ENCODE assay signal across 8 mouse cellular contexts in genomic region chr9:121347981-121348380, GRCm38 (mm10). TPM values are rescaled to one million over a fixed set of nuclear protein-coding genes. Genes with fewer than 3 reads are reported as not detected.
A peak's percentile ranks its signal among the peaks of the same experiment; 100 is the strongest.
DNase-seq lines count a peak whose midpoint lies in the region; ATAC-seq and TF ChIP-seq lines count a peak whose summit lies in the region.

No protein-coding gene starts in this region.

- no peak overlapping the region for H3K4me3 ChIP-seq in hindbrain, postnatal 0 days (ENCODE audit: low read length)
- H3K4me3 ChIP-seq in lung, postnatal 0 days (ENCODE audit: low read depth, low read length), result no peak overlapping the region

- no peaks in the 10 kb centered on the region for H3K36me3 ChIP-seq in hindbrain, postnatal 0 days (ENCODE audit: insufficient read depth, low read length)
- H3K36me3 ChIP-seq in lung, postnatal 0 days (ENCODE audit: insufficient read depth, low read length), result no peaks in the 10 kb centered on the region

- H3K9me3 ChIP-seq in hindbrain, postnatal 0 days (ENCODE audit: low read length), result no peaks in the 10 kb centered on the region
- H3K9me3 ChIP-seq in lung, postnatal 0 days (ENCODE audit: low read length), result no peaks in the 10 kb centered on the region

- H3K27me3 ChIP-seq in hindbrain, postnatal 0 days (ENCODE audit: insufficient read depth, low read length), result no peaks in the 10 kb centered on the region
- no peaks in the 10 kb centered on the region for H3K27me3 ChIP-seq in lung, postnatal 0 days (replicated peaks; ENCODE audit: insufficient read depth, low read length)

- ATAC-seq in hindbrain, postnatal 0 days, result peak; percentile 45; the same call in 1 of the 2 replicates
- ATAC-seq in lung, postnatal 0 days, result peak; percentile 73

- H3K4me2 ChIP-seq in hindbrain, postnatal 0 days (ENCODE audit: low read depth, low read length), result no peak overlapping the region
- peak overlapping the region; percentile 33 for H3K4me2 ChIP-seq in lung, postnatal 0 days (replicated peaks; ENCODE audit: low read depth, low read length)

- peak; percentile 44; the same call in 1 of the 2 replicates for TF ChIP-seq EP300 in lung, postnatal 0 days (IDR thresholded peaks at IDR 0.05)

- no peak overlapping the region; the same call in 1 of the 2 replicates for H3K9ac ChIP-seq in hindbrain, postnatal 0 days (replicated peaks; ENCODE audit: low read length)
- H3K9ac ChIP-seq in lung, postnatal 0 days (replicated peaks; ENCODE audit: low read depth), result no peak overlapping the region

- H3K27ac ChIP-seq in hindbrain, postnatal 0 days, result peak overlapping the region; percentile 78
- peak overlapping the region; percentile 90 for H3K27ac ChIP-seq in lung, postnatal 0 days (ENCODE audit: low read length)

- TF ChIP-seq CTCF in hindbrain, postnatal 0 days (IDR thresholded peaks at IDR 0.05; ENCODE audit: low read depth), result no peak
- TF ChIP-seq CTCF in lung, postnatal 0 days (IDR thresholded peaks at IDR 0.05), result no peak

- WGBS in hindbrain, postnatal 0 days, result 32% methylated on average over 10 of the region's 10 CpGs
- WGBS in lung, postnatal 0 days, result 21% methylated on average over 10 of the region's 10 CpGs

- DNase-seq in cerebellum, adult 11 months, result peak; percentile 40
- DNase-seq in cerebellum, postnatal 4 days (ENCODE audit: low spot score in 2 of 2), result no peak
- peak; percentile 71 for DNase-seq in cerebellum, adult 9-10 months
- peak; percentile 90 for DNase-seq in gastrocnemius, postnatal 25 days
- DNase-seq in hindbrain, postnatal 0 days (ENCODE audit: low spot score), result peak; percentile 54
- peak; percentile 86 for DNase-seq in lung, postnatal 0 days (ENCODE audit: low spot score)
- DNase-seq in ovary, postnatal 10 days (ENCODE audit: low spot score), result no peak
- DNase-seq in B cell, adult 2 months, result no peak

- H3K4me1 ChIP-seq in hindbrain, postnatal 0 days (ENCODE audit: insufficient read depth, low read length), result peaks cover 21% of the 10 kb centered on the region
- peaks cover 33% of the 10 kb centered on the region for H3K4me1 ChIP-seq in lung, postnatal 0 days (ENCODE audit: insufficient read depth, low read depth, low read length)

RNA-seq across cellular contexts. Expression of gene Trak1, which starts 50.7 kb away (rescaled TPM):
- total RNA-seq in gastrocnemius, postnatal 25 days (2021), result 100 to 1,000 TPM; 180 to 193 TPM
- 129 and 170 TPM in 2 replicates for total RNA-seq in hindbrain, postnatal 0 days (2014; rRNA removed)
- polyA plus RNA-seq in hindbrain, postnatal 0 days (2015; fragmentation: Nextera tagmentation; extraction: Ambion mirVana), result 55.7 and 57.8 TPM in 2 replicates
- 27.1 and 28.6 TPM in 2 replicates for polyA plus RNA-seq in lung, postnatal 0 days (2015; fragmentation: Nextera tagmentation; extraction: Ambion mirVana)

Comparison
In these comparisons a context has a peak if more than half of its experiments do, and no peak if none do; other contexts are left out.
1. DNase-seq: peak in cerebellum, adult 11 months (single experiment), cerebellum, adult 9-10 months (single experiment), gastrocnemius, postnatal 25 days (single experiment), hindbrain, postnatal 0 days (single experiment) and lung, postnatal 0 days (single experiment); none in cerebellum, postnatal 4 days (0 of 2), ovary, postnatal 10 days (single experiment) and B cell, adult 2 months (0 of 2).